In genomic region chr9:57590726-57591125, GRCm38 (mm10) we compare ENCODE assay signal across 11 mouse cellular contexts. TPM values are rescaled to one million over a fixed set of nuclear protein-coding genes. Genes with fewer than 3 reads are reported as not detected.
DNase-seq lines count a peak whose midpoint lies in the region; ATAC-seq and TF ChIP-seq lines count a peak whose summit lies in the region.
"Had no signal": no experiment of that assay in that cellular context is flagged by ENCODE, and none has a peak within 500 bp of the region (broad histone marks: within the 10 kb centered on the region; RNA-seq: fewer than 3 reads in every experiment).

No protein-coding gene starts in this region.

- no peak for ATAC-seq in liver, postnatal 0 days
- ATAC-seq in megakaryocyte-erythroid progenitor cell, adult 5-6 weeks (replicated peaks; ENCODE audit: low FRiP score, low TSS enrichment, poor library complexity, severe bottlenecking), result no peak
- ATAC-seq in erythroid progenitor cell, adult 5-6 weeks (replicated peaks; ENCODE audit: low FRiP score, poor library complexity, severe bottlenecking), result no peak

- peak; percentile 48 for TF ChIP-seq CTCF in left cerebral cortex, adult 2 months (IDR thresholded peaks at IDR 0.05)
- peak; percentile 51 for TF ChIP-seq CTCF in cortical plate, adult 2 months (IDR thresholded peaks at IDR 0.05; ENCODE audit: extremely low read depth, insufficient read depth, low read length)
- peak; percentile 47 for TF ChIP-seq CTCF in liver, postnatal 0 days (IDR thresholded peaks at IDR 0.05; ENCODE audit: low read depth)

- 51% methylated on average over 5 of the region's 5 CpGs for WGBS in liver, postnatal 0 days (ENCODE audit: insufficient replicate concordance)

- peaks cover 37% of the 10 kb centered on the region for H3K36me3 ChIP-seq in liver, postnatal 0 days (replicated peaks; ENCODE audit: insufficient read depth, low read length)

- no peak for TF ChIP-seq POLR2A in cortical plate, adult 2 months (IDR thresholded peaks at IDR 0.05; ENCODE audit: extremely low read depth, insufficient read depth, low read length)

- no peaks in the 10 kb centered on the region for H3K9me3 ChIP-seq in liver, postnatal 0 days (ENCODE audit: low read length)

- no peak overlapping the region for H3K4me2 ChIP-seq in liver, postnatal 0 days (ENCODE audit: low read depth, low read length)

- H3K27ac ChIP-seq in left cerebral cortex, adult 2 months, result no peak overlapping the region; the same call in 1 of the 2 replicates
- H3K27ac ChIP-seq in cortical plate, adult 2 months (ENCODE audit: insufficient read depth, low read length), result no peak overlapping the region
- no peak overlapping the region for H3K27ac ChIP-seq in liver, postnatal 0 days (ENCODE audit: low read depth)

- no peak for TF ChIP-seq EP300 in liver, postnatal 0 days (IDR thresholded peaks at IDR 0.05; ENCODE audit: low read depth)

- no peak overlapping the region for H3K4me3 ChIP-seq in left cerebral cortex, adult 2 months
- H3K4me3 ChIP-seq in cortical plate, adult 2 months (ENCODE audit: insufficient read depth, low read length), result peak overlapping the region; percentile 78
- no peak overlapping the region for H3K4me3 ChIP-seq in liver, postnatal 0 days (ENCODE audit: low read depth, low read length)

- H3K4me1 ChIP-seq in cortical plate, adult 2 months (ENCODE audit: control insufficient read depth, insufficient read depth, low read length), result no peaks in the 10 kb centered on the region
- peaks cover 12% of the 10 kb centered on the region for H3K4me1 ChIP-seq in liver, postnatal 0 days (ENCODE audit: insufficient read depth)

- H3K9ac ChIP-seq in liver, postnatal 0 days (replicated peaks), result no peak overlapping the region

- intact Hi-C loops in left cerebral cortex, adult 2 months (cut with DNase I), result loop anchor here (5.0 kb wide), 1 partner anchor 67 kb away; no protein-coding TSS in a partner anchor

- peak; percentile 32 for DNase-seq in embryo, embryonic 10 days (ENCODE audit: low spot score)
- no peak for DNase-seq in embryo, embryonic 9.5 days (ENCODE audit: extremely low spot score)
- DNase-seq in left cerebral cortex, adult 2 months (ENCODE audit: extremely low spot score in 1 of 2, low spot score in 2 of 2), result no peak
- DNase-seq in left cerebral cortex, adult 11 months (ENCODE audit: low spot score), result no peak
- DNase-seq in liver, postnatal 0 days, result no peak

- no peaks in the 10 kb centered on the region for H3K27me3 ChIP-seq in liver, postnatal 0 days (ENCODE audit: insufficient read depth, low read length)

RNA-seq across cellular contexts. Expression of gene Ulk3, which starts 1.5 kb away (rescaled TPM):
- total RNA-seq in left cerebral cortex, adult 2 months (2021), result 10 to 100 TPM; 36.3 to 37.1 TPM
- 54.5 and 59.9 TPM in 2 replicates for polyA plus RNA-seq in cortical plate, adult 2 months (2012; rRNA removed)
- 3.6 and 3.7 TPM in 2 replicates for polyA plus RNA-seq in liver, postnatal 0 days (2015; fragmentation: Nextera tagmentation; extraction: Ambion mirVana)
- total RNA-seq in megakaryocyte-erythroid progenitor cell, adult 5-6 weeks (2014; fragmentation: Nextera tagmentation), result 8.7 and 16.7 TPM in 2 replicates
- 2.6 and 3.8 TPM in 2 replicates for total RNA-seq in megakaryocyte-erythroid progenitor cell, adult 5-6 weeks (2017)
- total RNA-seq in erythroid progenitor cell, adult 5-6 weeks (2015; ENCODE audit: low replicate concordance), result 1.1 and 3.4 TPM in 2 replicates
- total RNA-seq in erythroid progenitor cell, adult 5-6 weeks (2017; ENCODE audit: low replicate concordance), result 0.98 and 5.9 TPM in 2 replicates

RNA-seq across cellular contexts. Expression of gene Cplx3, which starts 15.4 kb away (rescaled TPM):
- 1 to 10 TPM; 9.1 to 9.6 TPM for total RNA-seq in left cerebral cortex, adult 2 months (2021)
- 44.6 and 48.1 TPM in 2 replicates for polyA plus RNA-seq in cortical plate, adult 2 months (2012; rRNA removed)
- not detected in 2 replicates for polyA plus RNA-seq in liver, postnatal 0 days (2015; fragmentation: Nextera tagmentation; extraction: Ambion mirVana)
- total RNA-seq in megakaryocyte-erythroid progenitor cell, adult 5-6 weeks (2014; fragmentation: Nextera tagmentation), result not detected in 2 replicates
- total RNA-seq in megakaryocyte-erythroid progenitor cell, adult 5-6 weeks (2017), result not detected in 2 replicates
- total RNA-seq in erythroid progenitor cell, adult 5-6 weeks (2015; ENCODE audit: low replicate concordance), result not detected in 2 replicates
- total RNA-seq in erythroid progenitor cell, adult 5-6 weeks (2017; ENCODE audit: low replicate concordance), result not detected in 2 replicates
- total RNA-seq: common myeloid progenitor, adult 5-6 weeks; ES-E14 had no signal

RNA-seq across cellular contexts. Expression of gene Lman1l, which starts 29.8 kb away (rescaled TPM):
- not detected for total RNA-seq in left cerebral cortex, adult 2 months (2021)
- polyA plus RNA-seq in cortical plate, adult 2 months (2012; rRNA removed), result not detected in 2 replicates
- polyA plus RNA-seq in liver, postnatal 0 days (2015; fragmentation: Nextera tagmentation; extraction: Ambion mirVana), result not detected in 2 replicates
- not detected in 2 replicates for total RNA-seq in megakaryocyte-erythroid progenitor cell, adult 5-6 weeks (2014; fragmentation: Nextera tagmentation)
- total RNA-seq in megakaryocyte-erythroid progenitor cell, adult 5-6 weeks (2017), result not detected in 2 replicates
- total RNA-seq in erythroid progenitor cell, adult 5-6 weeks (2015; ENCODE audit: low replicate concordance), result not detected in 2 replicates
- total RNA-seq in erythroid progenitor cell, adult 5-6 weeks (2017; ENCODE audit: low replicate concordance), result not detected in 2 replicates
- total RNA-seq: common myeloid progenitor, adult 5-6 weeks; layer of hippocampus, postnatal 10 days had no signal

RNA-seq across cellular contexts. Expression of gene Scamp2, which starts 30.0 kb away (rescaled TPM):
- total RNA-seq in left cerebral cortex, adult 2 months (2021), result 10 to 100 TPM; 19.8 to 22.3 TPM
- polyA plus RNA-seq in cortical plate, adult 2 months (2012; rRNA removed), result 41.7 and 45.2 TPM in 2 replicates
- 29.6 and 31.2 TPM in 2 replicates for polyA plus RNA-seq in liver, postnatal 0 days (2015; fragmentation: Nextera tagmentation; extraction: Ambion mirVana)
- 21.5 and 45.2 TPM in 2 replicates for total RNA-seq in megakaryocyte-erythroid progenitor cell, adult 5-6 weeks (2014; fragmentation: Nextera tagmentation)
- 10.1 and 22.2 TPM in 2 replicates for total RNA-seq in megakaryocyte-erythroid progenitor cell, adult 5-6 weeks (2017)
- total RNA-seq in erythroid progenitor cell, adult 5-6 weeks (2015; ENCODE audit: low replicate concordance), result 23.8 and 28.1 TPM in 2 replicates
- 10.0 and 12.1 TPM in 2 replicates for total RNA-seq in erythroid progenitor cell, adult 5-6 weeks (2017; ENCODE audit: low replicate concordance)

RNA-seq across cellular contexts. Expression of gene Mpi, which starts 38.2 kb away (rescaled TPM):
- total RNA-seq in left cerebral cortex, adult 2 months (2021), result 10 to 100 TPM; 63.4 to 76.9 TPM
- 101 and 102 TPM in 2 replicates for polyA plus RNA-seq in cortical plate, adult 2 months (2012; rRNA removed)
- polyA plus RNA-seq in liver, postnatal 0 days (2015; fragmentation: Nextera tagmentation; extraction: Ambion mirVana), result 7.3 and 8.2 TPM in 2 replicates
- 13.5 and 16.6 TPM in 2 replicates for total RNA-seq in megakaryocyte-erythroid progenitor cell, adult 5-6 weeks (2014; fragmentation: Nextera tagmentation)
- total RNA-seq in megakaryocyte-erythroid progenitor cell, adult 5-6 weeks (2017), result 6.6 and 6.7 TPM in 2 replicates
- total RNA-seq in erythroid progenitor cell, adult 5-6 weeks (2015; ENCODE audit: low replicate concordance), result 1.7 and 4.0 TPM in 2 replicates
- total RNA-seq in erythroid progenitor cell, adult 5-6 weeks (2017; ENCODE audit: low replicate concordance), result 0.26 and 1.4 TPM in 2 replicates

Comparison
In these comparisons a context has a peak if more than half of its experiments do, and no peak if none do; other contexts are left out.
1. RNA of gene Cplx3, which starts 15.4 kb away (total RNA-seq): 9.1 to 9.6 TPM in left cerebral cortex, adult 2 months; not detected in megakaryocyte-erythroid progenitor cell, adult 5-6 weeks and not detected in erythroid progenitor cell, adult 5-6 weeks; every median in the first group is over 10 times any median in the second.
2. Peak in every context shown above with its lines, with median percentiles within 50 percentile points of each other: CTCF ChIP-seq.